Mouse (Mus musculus) olfactory bulb, adult 2 months (tissue): ENCODE data around the gene Theg. TPM values are rescaled to one million over a fixed set of nuclear protein-coding genes. Genes with fewer than 3 reads are reported as not detected.

Experiments used
- H3K27ac ChIP-seq: fragments of 200-500 bp; 2 replicates; pipeline ENCODE4 v1.5.1; 2012; ENCODE audit warnings: low read depth, low read length; ENCODE audit not compliant: insufficient read depth
- H3K4me1 ChIP-seq: fragments of 200-500 bp; 2 replicates; pipeline ENCODE4 v1.6.1; 2012; ENCODE audit warnings: low read length; ENCODE audit not compliant: control insufficient read depth, insufficient read depth
- H3K4me3 ChIP-seq: fragments of 200-500 bp; 2 replicates; pipeline ENCODE4 v1.5.1; 2012; ENCODE audit warnings: mild to moderate bottlenecking, low read depth, low read length, moderate library complexity; ENCODE audit not compliant: insufficient read depth
- CTCF ChIP-seq: fragments of 200-500 bp; IDR thresholded peaks from 2 replicates; pipeline ENCODE4 v1.5.1; 2012; ENCODE audit warnings: low read depth, mild to moderate bottlenecking, low read length, moderate library complexity; ENCODE audit not compliant: insufficient read depth
- POLR2A ChIP-seq: fragments of 200-500 bp; IDR thresholded peaks from 2 replicates; pipeline ENCODE4 v1.6.1; 2012; ENCODE audit warnings: mild to moderate bottlenecking, low read depth, low read length, moderate library complexity; ENCODE audit not compliant: insufficient read depth
- WGBS: fragments of 180-500 bp; shearing (Covaris S2); methylation state at CpG from one replicate; pipeline ENCODE4 v1.1.7; 2018; 5-methylcytosine and 5-hydroxymethylcytosine counted together
- polyA plus RNA-seq: library from polyadenylated mRNA; stranded (reverse); fragments of >200 nt; gene quantifications from 2 replicates; pipeline ENCODE4 v1.2.4, GENCODE M21; 2012; ENCODE audit warnings: low replicate concordance; ENCODE audit not compliant: missing spikeins, insufficient read depth, insufficient read length

Theg gene
- polyA plus RNA-seq, 1 experiment = not detected

DNA sequence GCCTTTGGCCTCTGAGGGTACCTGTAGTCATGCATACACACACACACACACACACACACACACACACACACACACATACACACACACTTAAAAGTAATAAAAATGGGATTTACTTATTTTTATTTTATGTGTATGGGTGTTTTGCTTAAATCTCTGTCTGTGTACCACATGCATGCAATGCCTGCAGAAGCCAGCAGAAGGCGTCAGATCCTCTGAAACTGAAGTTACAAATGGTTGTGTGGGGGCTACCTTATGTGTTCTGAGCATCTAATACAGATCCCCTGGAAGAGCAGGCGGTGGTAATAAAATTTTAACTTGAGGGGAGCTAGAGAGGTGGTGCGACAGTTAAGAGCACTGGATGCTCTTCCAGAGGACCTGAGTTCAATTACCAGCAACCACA is 59.0 kb downstream of the Theg start:
- 83% methylated on average over 3 of the region's 3 CpGs for WGBS

DNA sequence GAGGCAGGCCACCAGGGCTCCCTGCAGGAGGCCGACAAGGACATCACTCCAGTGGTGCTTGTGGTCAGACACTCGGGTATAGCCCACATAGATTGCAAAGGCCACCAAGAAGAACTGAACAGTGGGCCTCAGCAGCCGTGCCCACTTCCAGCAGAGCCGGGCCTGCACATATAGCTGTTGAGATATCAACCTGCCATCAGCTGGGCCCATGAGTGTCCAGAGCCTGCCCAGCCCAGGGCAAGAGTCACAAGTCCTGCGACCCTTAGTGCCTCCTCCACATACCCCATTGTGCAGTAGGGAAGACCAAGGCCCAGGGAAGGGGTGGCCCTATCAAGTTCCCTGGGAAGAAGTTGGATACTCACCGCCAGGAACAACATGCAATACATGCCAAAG is 59.7 kb downstream of the Theg start:
- TF ChIP-seq CTCF = no peak
- TF ChIP-seq POLR2A = no peak
- Histone ChIP-seq H3K4me1 (no peaks in the 10 kb centered on the region), H3K27ac (no peak overlapping the region), H3K4me3 (no peak overlapping the region)
- WGBS = 88% methylated on average over 6 of the region's 6 CpGs

More for the DNA sequence above, 59.0 kb downstream of the Theg start:
- H3K4me1 ChIP-seq = peaks cover 3% of the 10 kb centered on the region
- H3K27ac ChIP-seq = no peak overlapping the region
- H3K4me3 ChIP-seq = no peak overlapping the region
- TF ChIP-seq POLR2A (no peak), CTCF (no peak)

DNA sequence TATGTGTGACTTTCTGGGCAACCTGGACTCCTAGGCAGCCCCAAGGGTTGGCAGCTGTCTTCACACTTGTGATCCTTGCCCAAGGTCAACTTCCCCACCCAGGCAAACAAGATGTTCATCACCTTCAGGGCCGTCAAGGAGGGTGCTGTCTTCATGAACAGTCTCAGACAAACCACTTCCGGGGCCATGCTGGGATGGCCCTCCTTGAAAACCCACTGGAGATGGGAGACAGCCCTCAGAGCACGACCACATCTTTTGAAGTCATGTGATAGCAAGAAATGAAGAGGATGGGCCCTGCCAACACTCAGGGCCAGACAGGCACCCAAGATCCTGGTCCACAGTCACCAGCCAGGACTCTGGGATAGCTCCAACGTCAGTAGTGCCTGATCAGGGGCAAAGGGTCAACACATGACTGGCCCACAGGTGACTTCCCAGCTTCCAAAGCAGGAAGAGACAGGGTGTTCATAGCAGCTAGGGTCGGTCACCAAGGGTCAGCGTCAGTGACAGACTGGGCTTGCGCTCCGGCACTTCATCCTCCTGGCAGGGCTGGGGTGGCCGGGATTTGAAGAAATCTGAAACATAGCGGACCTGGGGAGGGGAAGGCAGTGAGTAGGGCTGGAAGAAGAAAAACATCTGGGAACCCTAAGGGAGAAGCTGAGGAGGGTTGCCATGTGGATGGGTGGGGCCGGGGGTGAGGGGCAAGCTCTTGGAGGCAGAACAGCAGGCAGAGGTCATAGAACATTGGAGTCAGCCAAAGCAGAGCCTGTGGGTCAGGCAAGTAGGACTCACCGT is 60.3 kb downstream of the Theg start:
- TF ChIP-seq POLR2A (no peak), CTCF (no peak)
- whole genome bisulfite sequencing = 92% methylated on average over 12 of the region's 12 CpGs
- H3K27ac ChIP-seq = no peak overlapping the region
- H3K4me1 ChIP-seq = no peaks in the 10 kb centered on the region
- no peak overlapping the region for H3K4me3 ChIP-seq

Other genes with a start within 250 kb of the Theg start
- gene Vmn2r82, start 230.8 kb downstream of the Theg start, polyA plus RNA-seq = not detected in 2 replicates
- gene Vmn2r83, start 118.6 kb downstream of the Theg start, polyA plus RNA-seq = not detected in 2 replicates
- gene Plpp2, start 53.5 kb downstream of the Theg start, polyA plus RNA-seq = not detected in 2 replicates
- gene Mier2, start 32.1 kb downstream of the Theg start, polyA plus RNA-seq = not detected in 2 replicates
- not detected in 2 replicates for gene C2cd4c, start 26.7 kb upstream of the Theg start, polyA plus RNA-seq
- gene Shc2, start 50.6 kb upstream of the Theg start, polyA plus RNA-seq = not detected in 2 replicates
- not detected in 2 replicates for gene Odf3l2, start 58.4 kb upstream of the Theg start, polyA plus RNA-seq
- gene Madcam1, start 77.2 kb upstream of the Theg start, polyA plus RNA-seq = not detected in 2 replicates
- gene Tpgs1, start 82.0 kb upstream of the Theg start, polyA plus RNA-seq = not detected in 2 replicates
- gene Cdc34, start 94.9 kb upstream of the Theg start, polyA plus RNA-seq = not detected in 2 replicates
- gene Gzmm, start 101.7 kb upstream of the Theg start, polyA plus RNA-seq = not detected in 2 replicates
- gene Bsg, start 117.2 kb upstream of the Theg start, polyA plus RNA-seq = not detected in 2 replicates
- not detected in 2 replicates for gene Hcn2, start 129.3 kb upstream of the Theg start, polyA plus RNA-seq
- not detected in 2 replicates for gene Polrmt, start 159.2 kb upstream of the Theg start, polyA plus RNA-seq
- gene Fgf22, start 167.7 kb upstream of the Theg start, polyA plus RNA-seq = not detected in 2 replicates
- gene Rnf126, start 179.6 kb upstream of the Theg start, polyA plus RNA-seq = not detected in 2 replicates
- gene Fstl3, start 189.9 kb upstream of the Theg start, polyA plus RNA-seq = not detected in 2 replicates
- not detected in 2 replicates for gene Prss57, start 203.6 kb upstream of the Theg start, polyA plus RNA-seq
- gene Palm, start 206.2 kb upstream of the Theg start, polyA plus RNA-seq = not detected in 2 replicates
- not detected in 2 replicates for gene Misp, start 233.7 kb upstream of the Theg start, polyA plus RNA-seq